Mouse (Mus musculus) thymus, postnatal 36 days (tissue): Measurements from ENCODE around the gene Lenep.
A peak's percentile ranks its signal among the peaks of the same experiment; 100 is the strongest.

Experiments
- DNase-seq, 2 experiments: peaks; one replicate each; pipeline ENCODE4 v3.0.0; 2022; ENCODE audit warnings: mixed read lengths in 2 of 2

Gene Lenep

DNA sequence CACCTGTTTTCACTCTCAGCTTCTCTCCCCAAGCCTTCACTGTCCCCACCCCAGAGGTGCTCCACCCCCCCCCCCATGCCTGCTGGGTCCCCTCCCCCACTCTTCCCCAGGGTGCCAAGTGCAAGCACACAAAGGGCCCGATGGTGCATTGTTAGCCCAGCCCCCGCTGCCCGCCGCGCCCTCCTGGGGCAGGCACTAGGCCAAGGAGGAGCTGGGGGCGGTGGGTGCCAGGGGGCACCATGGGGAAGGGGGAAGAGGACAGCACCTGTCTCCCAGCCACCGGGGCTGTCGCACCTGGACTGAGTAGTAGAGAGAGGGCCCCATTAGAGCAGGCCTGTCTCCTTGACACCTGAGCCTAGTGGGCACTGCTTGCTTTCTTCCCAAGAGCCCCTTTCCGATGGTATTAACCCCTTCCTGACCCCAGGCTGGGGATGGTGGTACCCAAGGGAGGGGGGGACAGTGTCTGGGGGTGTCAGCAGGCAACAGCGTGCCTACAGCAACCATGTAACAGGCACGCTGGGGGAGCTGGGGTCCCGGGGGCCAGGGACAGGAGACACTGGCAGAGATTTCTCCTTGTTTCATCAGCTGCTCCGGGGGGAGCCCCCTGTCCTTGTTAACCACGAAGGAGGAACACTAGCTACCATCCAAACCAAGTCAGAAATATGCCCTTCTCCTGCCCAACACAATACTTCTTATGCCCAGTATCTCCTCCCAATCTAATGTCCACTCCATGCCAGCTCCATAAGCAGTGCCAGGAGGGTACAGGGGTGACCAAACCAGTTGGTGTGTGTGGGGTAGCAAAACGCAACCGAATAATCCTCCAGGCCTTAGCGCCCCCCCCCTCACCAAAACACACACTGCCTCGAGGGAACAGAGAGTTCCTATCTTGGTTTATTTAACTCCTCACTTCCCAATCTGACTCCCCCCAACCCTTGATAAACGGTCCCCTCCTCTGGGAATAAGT is 11.6 kb downstream of the Lenep start:
- peak; percentile 37 to 66 for DNase-seq

DNA sequence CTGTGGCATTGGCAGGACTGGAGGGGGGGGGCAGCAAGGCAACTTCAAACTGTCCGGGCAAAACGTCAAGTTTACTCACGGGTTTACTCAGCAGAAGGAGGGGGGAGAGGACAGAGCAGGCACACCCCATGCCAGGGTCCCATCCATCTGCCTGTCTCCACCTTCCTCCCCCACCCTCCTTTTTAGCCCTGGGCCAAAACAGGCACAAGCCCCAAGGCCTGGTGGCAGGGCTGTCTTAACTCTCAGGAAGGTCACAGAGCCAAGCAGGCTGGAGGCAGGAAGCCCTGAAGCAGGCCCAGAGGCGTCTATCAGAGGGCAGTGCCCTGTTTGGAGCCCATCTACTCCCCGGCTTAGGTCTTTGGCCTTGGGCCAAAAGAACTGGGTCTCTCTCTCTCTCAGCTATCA is 12.5 kb downstream of the Lenep start:
- no peak for DNase-seq

GRCm38 (mm10) chr3:89388901-89389740 is 13.5 kb downstream of the Lenep start:
- peak; percentile 40 to 60 for DNase-seq

DNA sequence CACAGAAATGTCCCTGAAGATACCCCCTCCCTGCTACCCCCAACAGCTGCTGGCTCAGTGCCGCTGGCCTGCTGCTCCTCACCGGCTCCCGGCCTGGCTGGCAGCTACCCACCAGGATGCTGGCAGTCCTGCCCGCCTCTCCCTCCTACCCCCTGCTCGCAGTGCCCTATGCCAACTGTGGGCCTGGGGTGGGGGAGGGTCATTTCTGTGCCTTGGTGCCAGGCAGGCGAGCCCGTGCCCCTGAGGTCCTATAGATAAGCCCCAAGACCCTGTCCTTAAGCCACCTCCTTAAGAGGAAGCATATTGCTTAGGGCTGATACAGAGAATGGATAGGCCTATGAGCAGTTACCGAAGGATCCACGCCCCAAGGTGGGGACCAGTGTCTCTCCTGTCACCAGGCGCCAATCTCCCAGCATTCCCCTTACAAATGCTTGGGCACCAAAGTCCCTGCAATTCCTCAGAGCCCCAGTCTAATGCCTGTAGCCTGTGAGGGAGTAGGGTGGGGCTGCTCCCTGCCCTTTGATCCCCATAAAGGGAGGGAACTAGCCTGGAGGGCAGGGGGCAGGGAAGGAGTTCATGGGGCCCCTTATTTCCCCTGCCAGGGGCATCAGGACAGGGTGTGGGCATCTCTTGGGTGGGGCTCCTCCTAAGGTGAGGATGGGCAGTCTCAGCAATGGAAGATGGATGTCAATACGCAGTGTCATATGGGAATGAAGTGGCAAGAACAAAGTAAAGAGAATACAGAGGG is 14.3 kb downstream of the Lenep start:
- DNase-seq = no peak

- DNase-seq = no peak
Measured at GRCm38 (mm10) chr3:89387632-89388031, 15.0 kb downstream of the Lenep start.

- peak; percentile 47 to 66 for DNase-seq
Measured at GRCm38 (mm10) chr3:89386438-89387420, 15.9 kb downstream of the Lenep start.

DNA sequence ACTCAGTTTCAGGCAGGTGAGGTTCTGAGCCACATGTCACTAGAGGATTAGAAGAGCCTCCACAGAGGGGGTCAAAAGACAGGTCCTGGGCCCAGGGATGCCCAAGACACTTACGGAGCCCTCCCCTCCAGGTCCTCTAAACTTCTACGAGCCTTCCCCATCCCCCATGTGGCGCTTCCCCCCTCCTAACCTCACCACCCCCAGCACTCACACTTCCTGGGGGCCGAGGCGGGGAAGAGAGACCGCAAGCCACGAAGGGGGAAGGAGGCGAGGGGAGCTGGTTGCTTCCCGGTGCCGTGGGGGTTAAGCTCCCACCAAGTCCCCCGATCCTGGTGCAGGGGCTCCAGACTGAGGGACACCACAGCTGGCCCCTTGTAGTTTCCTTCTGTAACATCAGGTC is 17.1 kb downstream of the Lenep start:
- peak; percentile 66 to 75 for DNase-seq

DNA sequence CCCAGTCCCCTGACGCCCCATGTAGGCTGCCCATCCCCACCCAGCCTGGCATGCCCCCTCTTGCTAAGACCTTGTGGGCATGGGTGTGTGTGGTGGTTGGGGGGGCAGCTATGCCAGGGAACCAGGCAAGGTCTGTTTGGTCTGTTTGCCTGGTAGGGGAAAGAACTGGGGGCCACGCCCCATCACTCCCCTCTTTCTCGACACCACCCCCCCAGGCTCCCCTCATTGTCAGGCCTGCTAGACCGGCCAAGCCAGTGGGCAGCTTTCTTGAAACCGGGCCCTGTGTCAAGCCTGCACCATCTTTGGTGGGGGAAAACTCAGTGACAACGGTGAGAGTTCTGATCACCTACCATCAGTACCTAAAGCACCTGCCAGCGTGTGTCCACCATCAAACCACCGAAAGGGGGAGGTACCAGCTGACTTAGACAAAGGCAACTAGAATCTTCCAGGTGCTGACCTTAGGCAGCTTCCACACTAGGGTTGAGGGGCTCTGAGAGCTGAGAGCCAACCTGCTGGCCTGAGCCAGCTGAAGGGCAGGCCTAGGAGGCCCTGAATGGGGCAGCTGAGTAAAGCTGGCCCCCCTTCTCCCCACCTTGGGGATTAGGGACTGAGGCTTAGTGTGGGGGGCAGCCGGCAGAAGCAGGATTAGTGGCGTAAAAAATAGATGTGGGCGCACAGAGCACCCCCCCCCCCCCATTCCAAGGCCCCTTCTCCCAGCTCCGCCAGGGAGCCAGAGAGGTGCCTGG is 18.1 kb downstream of the Lenep start:
- no peak for DNase-seq

DNA sequence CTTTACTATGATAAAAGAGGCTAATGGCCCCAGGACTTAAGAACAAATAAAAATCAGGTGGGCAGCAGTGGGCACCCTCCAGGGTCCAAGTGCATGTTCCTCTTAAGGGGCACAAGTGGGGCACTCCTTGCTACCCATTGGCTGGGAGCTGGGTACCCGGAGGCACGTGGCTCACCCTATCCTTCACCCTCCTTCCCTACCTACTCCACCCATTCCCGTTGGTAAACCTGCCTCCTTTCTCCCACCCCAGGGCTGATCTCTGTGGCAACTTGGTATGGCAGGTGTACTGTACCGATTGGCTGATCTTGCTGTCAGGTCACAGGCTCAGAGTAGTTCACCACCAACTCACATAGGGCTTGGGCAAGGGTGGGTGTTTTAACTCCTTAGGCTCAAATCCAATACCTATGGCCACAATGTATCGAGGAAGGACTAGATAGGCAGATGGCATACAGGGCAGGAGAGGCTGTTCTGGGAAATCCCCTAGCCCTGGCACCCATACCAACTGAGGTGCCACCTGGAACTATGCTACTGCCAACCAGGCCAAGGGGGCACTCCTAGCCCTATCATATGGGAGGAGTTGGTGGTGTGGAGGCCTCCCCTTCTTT is 18.8 kb downstream of the Lenep start:
- no peak for DNase-seq

GRCm38 (mm10) chr3:89382950-89383349 is 19.6 kb downstream of the Lenep start:
- no peak for DNase-seq

- DNase-seq = no peak
Measured at GRCm38 (mm10) chr3:89382033-89382882, 20.3 kb downstream of the Lenep start.

- no peak for DNase-seq
Measured at GRCm38 (mm10) chr3:89381233-89381632, 21.4 kb downstream of the Lenep start.

GRCm38 (mm10) chr3:89380711-89381110 is 21.9 kb downstream of the Lenep start:
- DNase-seq = no peak

DNA sequence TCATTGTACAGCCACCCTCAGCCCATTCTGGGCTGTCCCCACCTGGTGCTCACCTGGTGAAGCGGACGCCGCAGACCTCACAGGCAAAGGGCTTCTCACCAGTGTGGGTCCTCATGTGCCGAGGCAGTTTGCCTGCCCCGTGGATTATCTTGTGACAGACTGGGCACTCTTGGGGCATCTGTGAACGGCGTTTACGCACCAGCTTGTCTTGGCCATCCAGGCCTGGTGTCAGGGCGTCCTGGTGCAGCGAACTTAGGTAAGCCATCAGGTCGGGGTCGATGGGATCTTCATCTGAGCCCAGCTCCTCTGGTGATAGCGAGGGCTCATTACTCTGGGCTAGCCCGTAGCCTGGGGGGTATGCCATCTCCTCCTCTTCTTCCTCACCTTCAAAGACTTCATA is 22.3 kb downstream of the Lenep start:
- no peak for DNase-seq

DNA sequence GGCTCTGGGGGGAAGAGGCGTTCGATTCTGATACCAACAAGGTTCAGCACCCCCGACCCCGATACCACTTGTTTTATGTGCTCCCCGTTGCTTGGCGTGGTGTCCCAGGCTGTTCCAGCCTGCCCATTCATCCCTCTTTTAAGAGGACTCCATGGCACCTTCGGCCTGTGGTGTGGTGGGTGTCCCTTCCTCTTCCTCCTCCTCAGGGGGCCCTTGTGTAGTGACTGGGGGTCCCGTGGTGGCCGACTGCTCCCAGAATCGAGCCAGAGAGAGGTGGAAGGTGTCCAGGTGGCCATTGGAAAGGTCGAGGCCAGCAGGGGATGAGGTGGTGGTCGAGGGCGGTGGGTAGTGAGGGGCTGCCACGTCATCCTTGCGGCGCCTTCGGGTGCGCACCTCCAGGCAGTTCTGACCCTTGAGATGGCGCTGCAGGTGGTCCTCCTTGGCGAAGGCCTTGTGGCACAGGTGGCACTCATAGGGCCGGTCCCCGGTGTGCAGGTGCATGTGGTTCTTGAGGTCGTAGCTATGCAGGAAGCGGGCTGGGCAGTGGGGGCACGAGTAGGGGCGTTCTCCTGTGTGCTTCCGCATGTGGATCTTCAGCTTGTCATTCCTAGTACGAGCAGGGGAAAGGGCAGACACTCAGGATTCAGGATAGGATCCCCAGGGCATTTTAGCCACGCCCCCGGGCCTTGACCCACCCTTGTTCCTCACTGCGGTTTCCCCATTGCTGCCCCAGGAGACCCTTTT is 23.0 kb downstream of the Lenep start:
- DNase-seq = peak; percentile 46 to 65

DNA sequence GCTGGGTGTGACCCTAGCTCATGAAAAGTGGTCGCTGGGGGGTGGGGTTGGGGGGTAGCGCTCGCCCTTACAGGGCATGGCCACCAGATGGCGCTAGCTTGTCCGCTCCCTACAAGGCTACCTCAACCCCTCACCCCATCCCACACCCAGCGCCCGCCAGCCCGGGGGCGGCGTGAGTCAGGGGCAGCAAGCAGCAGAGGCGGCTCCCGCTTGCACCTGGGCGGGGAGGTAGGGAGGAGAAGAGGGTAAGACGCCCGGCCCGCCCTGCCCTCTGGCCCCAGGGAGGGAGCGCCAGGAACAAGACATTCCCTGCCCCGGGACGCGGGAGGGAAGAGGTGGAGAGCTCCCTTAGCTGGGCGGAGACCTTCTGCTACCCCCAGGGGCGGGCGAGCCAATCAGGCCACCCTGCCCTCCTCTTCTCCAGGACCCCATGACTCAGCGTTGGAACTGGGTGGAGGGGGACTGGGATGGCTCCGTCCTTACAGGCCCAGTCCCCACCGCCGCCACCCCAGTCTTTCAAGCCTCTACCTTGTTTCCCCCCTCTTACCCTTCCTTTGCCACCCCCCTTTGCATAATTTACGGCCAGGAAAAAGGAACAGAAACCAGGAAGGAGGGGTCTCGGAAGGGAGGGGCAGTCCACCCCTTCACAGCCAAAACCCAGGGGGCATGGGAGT is 24.1 kb downstream of the Lenep start:
- peak; percentile 65 to 79 for DNase-seq

- DNase-seq = no peak
Measured at GRCm38 (mm10) chr3:89377831-89378230, 24.8 kb downstream of the Lenep start.

DNA sequence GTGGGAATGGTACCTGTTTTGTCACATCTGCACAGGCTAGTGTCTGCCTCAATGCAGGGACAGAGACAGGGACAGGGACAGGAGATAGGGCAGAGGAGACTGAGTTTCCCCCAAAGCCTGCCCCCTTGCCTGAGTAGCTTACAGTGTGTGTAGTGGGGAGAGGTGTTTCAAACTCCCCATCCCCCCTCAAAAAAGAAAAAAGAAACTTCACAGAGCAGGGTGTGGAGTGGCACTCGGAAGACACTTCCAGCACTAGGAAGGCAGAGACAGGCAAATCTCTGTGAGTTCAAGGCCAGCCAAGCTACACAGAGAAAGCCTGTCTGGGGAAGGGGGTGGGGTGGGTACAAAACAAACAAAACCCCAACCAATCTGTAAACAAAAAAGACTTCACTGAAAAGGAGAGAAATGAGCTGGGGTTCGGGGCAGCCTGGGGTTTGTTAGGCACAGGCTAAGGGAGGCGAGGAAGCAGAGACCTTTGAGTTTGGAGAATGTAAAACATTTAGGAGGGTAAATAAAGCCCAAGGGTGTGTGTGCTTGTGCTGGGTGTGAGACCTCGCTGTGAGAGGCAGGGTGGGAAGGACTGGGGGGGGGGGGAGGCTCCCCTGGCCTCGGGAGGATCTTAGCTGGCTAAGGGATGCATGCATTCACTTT is 28.9 kb downstream of the Lenep start:
- no peak for DNase-seq
